Mouse (Mus musculus) liver, adult 2 months (tissue): ENCODE results near the gene Ctdspl2.

ENCODE experiments used
- CTCF ChIP-seq: fragments of 200-500 bp; IDR thresholded peaks from 2 replicates; pipeline ENCODE4 v1.5.1; 2011; ENCODE audit warnings: low read depth, low read length, control low read depth
- POLR2A ChIP-seq: fragments of 200-500 bp; IDR thresholded peaks from 2 replicates; pipeline ENCODE4 v1.6.1; 2011; ENCODE audit warnings: low read length, control low read depth; ENCODE audit not compliant: insufficient read depth; ENCODE audit errors: extremely low read depth

- no peak for TF ChIP-seq POLR2A
- no peak for TF ChIP-seq CTCF
These were observed 55.6 kb downstream of the Ctdspl2 start for GRCm38 (mm10) chr2:122011441-122011840.
